Mouse (Mus musculus): ENCODE data around the gene Hdac5. TPM values are rescaled to one million over a fixed set of nuclear protein-coding genes. Genes with fewer than 3 reads are reported as not detected.
A peak's percentile ranks its signal among the peaks of the same experiment; 100 is the strongest.
"Not testable (repeated sequence)": the region's sequence is repeated elsewhere in the genome, so short reads cannot be mapped to it uniquely, and the experiment has no call there.

Gene Hdac5
- polyA plus RNA-seq, 1 experiment from 2014 or later = 54.5 TPM

GRCm38 (mm10) chr11:102168689-102169088, 61.3 kb downstream of the Hdac5 start:
- no peak overlapping the region for H3K4me2 ChIP-seq (ENCODE audit: low read length)
- no peak overlapping the region for H3K4me3 ChIP-seq (ENCODE audit: control insufficient read depth in 1 of 2, insufficient read depth in 1 of 2, low read depth in 1 of 2, low read length in 2 of 2)
- no peak overlapping the region for H3K9ac ChIP-seq (ENCODE audit: low read length)
- H3K9me3 ChIP-seq (ENCODE audit: control insufficient read depth, low read length) = no peaks in the 10 kb centered on the region
- 80% methylated on average over 5 of the region's 5 CpGs for WGBS
- H3K27ac ChIP-seq (replicated peaks in 1 of 2; ENCODE audit: control insufficient read depth in 1 of 2, insufficient read depth in 1 of 2, low read depth in 2 of 2, low read length in 2 of 2) = no peak overlapping the region
- H3K4me1 ChIP-seq (ENCODE audit: control insufficient read depth in 2 of 2, insufficient read depth in 2 of 2, low read length in 2 of 2) = no peaks in the 10 kb centered on the region
- H3K27me3 ChIP-seq (ENCODE audit: control insufficient read depth, insufficient read depth, low read length) = no peaks in the 10 kb centered on the region
- H3K36me3 ChIP-seq (ENCODE audit: control insufficient read depth, insufficient read depth, low read length) = peaks cover 62% of the 10 kb centered on the region
- ATAC-seq (ENCODE audit: insufficient number of reproducible peaks, insufficient read depth, low FRiP score, low read depth) = no peak

- no peak overlapping the region for H3K4me2 ChIP-seq (ENCODE audit: low read length)
- 89% methylated on average over 5 of the region's 5 CpGs for WGBS
- H3K9ac ChIP-seq (ENCODE audit: low read length) = no peak overlapping the region
- ATAC-seq (ENCODE audit: insufficient number of reproducible peaks, insufficient read depth, low FRiP score, low read depth) = no peak
- H3K4me3 ChIP-seq (ENCODE audit: control insufficient read depth in 1 of 2, insufficient read depth in 1 of 2, low read depth in 1 of 2, low read length in 2 of 2) = no peak overlapping the region
- H3K27me3 ChIP-seq (ENCODE audit: control insufficient read depth, insufficient read depth, low read length) = no peaks in the 10 kb centered on the region
- no peaks in the 10 kb centered on the region for H3K9me3 ChIP-seq (ENCODE audit: control insufficient read depth, low read length)
- H3K36me3 ChIP-seq (ENCODE audit: control insufficient read depth, insufficient read depth, low read length) = peaks cover 73% of the 10 kb centered on the region
- no peaks in the 10 kb centered on the region for H3K4me1 ChIP-seq (ENCODE audit: control insufficient read depth in 2 of 2, insufficient read depth in 2 of 2, low read length in 2 of 2)
- H3K27ac ChIP-seq (replicated peaks in 1 of 2; ENCODE audit: control insufficient read depth in 1 of 2, insufficient read depth in 1 of 2, low read depth in 2 of 2, low read length in 2 of 2) = no peak overlapping the region
Measured at GRCm38 (mm10) chr11:102167539-102167938, 62.4 kb downstream of the Hdac5 start.

GRCm38 (mm10) chr11:102165971-102166722, 63.8 kb downstream of the Hdac5 start:
- H3K36me3 ChIP-seq (ENCODE audit: control insufficient read depth, insufficient read depth, low read length) = peaks cover 83% of the 10 kb centered on the region
- WGBS = 50% methylated on average over 6 of the region's 6 CpGs

GRCm38 (mm10) chr11:102159781-102160180, 70.2 kb downstream of the Hdac5 start:
- no peak overlapping the region for H3K27ac ChIP-seq (replicated peaks in 1 of 2; ENCODE audit: control insufficient read depth in 1 of 2, insufficient read depth in 1 of 2, low read depth in 2 of 2, low read length in 2 of 2)
- no peaks in the 10 kb centered on the region for H3K9me3 ChIP-seq (ENCODE audit: control insufficient read depth, low read length)
- H3K9ac ChIP-seq (ENCODE audit: low read length) = no peak overlapping the region
- H3K4me1 ChIP-seq (ENCODE audit: control insufficient read depth in 2 of 2, insufficient read depth in 2 of 2, low read length in 2 of 2) = peaks cover 0 to 8% of the 10 kb centered on the region in 2 experiments; a peak in 2 of 4 replicates
- no peak overlapping the region for H3K4me2 ChIP-seq (ENCODE audit: low read length)
- H3K36me3 ChIP-seq (ENCODE audit: control insufficient read depth, insufficient read depth, low read length) = peaks cover 37% of the 10 kb centered on the region
- H3K27me3 ChIP-seq (ENCODE audit: control insufficient read depth, insufficient read depth, low read length) = no peaks in the 10 kb centered on the region
- no peak overlapping the region for H3K4me3 ChIP-seq (ENCODE audit: control insufficient read depth in 1 of 2, insufficient read depth in 1 of 2, low read depth in 1 of 2, low read length in 2 of 2)
- 73% methylated on average over 5 of the region's 5 CpGs for WGBS
- ATAC-seq (ENCODE audit: insufficient number of reproducible peaks, insufficient read depth, low FRiP score, low read depth) = no peak

More at GRCm38 (mm10) chr11:102165971-102166722, 63.8 kb downstream of the Hdac5 start:
- Histone ChIP-seq H3K4me2 (ENCODE audit: low read length) (no peak overlapping the region), H3K4me3 (ENCODE audit: control insufficient read depth in 1 of 2, insufficient read depth in 1 of 2, low read depth in 1 of 2, low read length in 2 of 2) (no peak overlapping the region), H3K9me3 (ENCODE audit: control insufficient read depth, low read length) (no peaks in the 10 kb centered on the region), H3K27ac (replicated peaks in 1 of 2; ENCODE audit: control insufficient read depth in 1 of 2, insufficient read depth in 1 of 2, low read depth in 2 of 2, low read length in 2 of 2) (no peak overlapping the region), H3K27me3 (ENCODE audit: control insufficient read depth, insufficient read depth, low read length) (no peaks in the 10 kb centered on the region), H3K9ac (ENCODE audit: low read length) (no peak overlapping the region), H3K4me1 (ENCODE audit: control insufficient read depth in 2 of 2, insufficient read depth in 2 of 2, low read length in 2 of 2) (no peaks in the 10 kb centered on the region)
- ATAC-seq (ENCODE audit: insufficient number of reproducible peaks, insufficient read depth, low FRiP score, low read depth) = no peak

GRCm38 (mm10) chr11:102158024-102158423, 71.9 kb downstream of the Hdac5 start:
- H3K4me2 ChIP-seq (ENCODE audit: low read length); H3K9me3 ChIP-seq (ENCODE audit: control insufficient read depth, low read length); H3K9ac ChIP-seq (ENCODE audit: low read length); H3K27ac ChIP-seq (replicated peaks in 1 of 2; ENCODE audit: control insufficient read depth in 1 of 2, insufficient read depth in 1 of 2, low read depth in 2 of 2, low read length in 2 of 2); ATAC-seq (ENCODE audit: insufficient number of reproducible peaks, insufficient read depth, low FRiP score, low read depth); H3K4me1 ChIP-seq (ENCODE audit: control insufficient read depth in 2 of 2, insufficient read depth in 2 of 2, low read length in 2 of 2); H3K27me3 ChIP-seq (ENCODE audit: control insufficient read depth, insufficient read depth, low read length); H3K4me3 ChIP-seq (ENCODE audit: control insufficient read depth in 1 of 2, insufficient read depth in 1 of 2, low read depth in 1 of 2, low read length in 2 of 2): not testable (repeated sequence)
- WGBS = 75% methylated on average over 2 of the region's 2 CpGs
- H3K36me3 ChIP-seq (ENCODE audit: control insufficient read depth, insufficient read depth, low read length) = peaks cover 35% of the 10 kb centered on the region

- H3K4me1 ChIP-seq (ENCODE audit: control insufficient read depth in 2 of 2, insufficient read depth in 2 of 2, low read length in 2 of 2) = peaks cover 0 to 8% of the 10 kb centered on the region in 2 experiments; a peak in 2 of 4 replicates
- 15% methylated on average over 1 of the region's 1 CpGs for WGBS
- H3K9me3 ChIP-seq (ENCODE audit: control insufficient read depth, low read length) = no peaks in the 10 kb centered on the region
- no peak overlapping the region for H3K9ac ChIP-seq (ENCODE audit: low read length)
- H3K27ac ChIP-seq (replicated peaks in 1 of 2; ENCODE audit: control insufficient read depth in 1 of 2, insufficient read depth in 1 of 2, low read depth in 2 of 2, low read length in 2 of 2) = no peak overlapping the region
- H3K36me3 ChIP-seq (ENCODE audit: control insufficient read depth, insufficient read depth, low read length) = peaks cover 34% of the 10 kb centered on the region
- no peak for ATAC-seq (ENCODE audit: insufficient number of reproducible peaks, insufficient read depth, low FRiP score, low read depth)
- no peaks in the 10 kb centered on the region for H3K27me3 ChIP-seq (ENCODE audit: control insufficient read depth, insufficient read depth, low read length)
- no peak overlapping the region for H3K4me2 ChIP-seq (ENCODE audit: low read length)
- H3K4me3 ChIP-seq (ENCODE audit: control insufficient read depth in 1 of 2, insufficient read depth in 1 of 2, low read depth in 1 of 2, low read length in 2 of 2) = no peak overlapping the region; a peak in 1 of 4 replicates
Measured at GRCm38 (mm10) chr11:102156786-102157089, 73.2 kb downstream of the Hdac5 start.

GRCm38 (mm10) chr11:102156039-102156785, 73.8 kb downstream of the Hdac5 start, which contains the start of gene Tmem101:
Gene Tmem101, minus strand, starts transcription at chr11:102156404.
- H3K4me1 ChIP-seq (ENCODE audit: control insufficient read depth in 2 of 2, insufficient read depth in 2 of 2, low read length in 2 of 2) = peaks cover 0 to 8% of the 10 kb centered on the region in 2 experiments; a peak in 2 of 4 replicates
- H3K4me3 ChIP-seq (ENCODE audit: control insufficient read depth in 1 of 2, insufficient read depth in 1 of 2, low read depth in 1 of 2, low read length in 2 of 2) = peak within 1 kb of the TSS; percentile 73 to 74
- WGBS = under 1% methylated on average over 37 of the region's 37 CpGs
- no peaks in the 10 kb centered on the region for H3K9me3 ChIP-seq (ENCODE audit: control insufficient read depth, low read length)
- H3K27ac ChIP-seq (replicated peaks in 1 of 2; ENCODE audit: control insufficient read depth in 1 of 2, insufficient read depth in 1 of 2, low read depth in 2 of 2, low read length in 2 of 2) = peak within 1 kb of the TSS in 1 of 2 experiments; percentile 12; a peak in 1 of 4 replicates
- peak within 1 kb of the TSS; percentile 93 for H3K4me2 ChIP-seq (ENCODE audit: low read length)
- H3K9ac ChIP-seq (ENCODE audit: low read length) = peak within 1 kb of the TSS; percentile 81
- H3K27me3 ChIP-seq (ENCODE audit: control insufficient read depth, insufficient read depth, low read length) = no peaks in the 10 kb centered on the region
- H3K36me3 ChIP-seq (ENCODE audit: control insufficient read depth, insufficient read depth, low read length) = peaks cover 30% of the 10 kb centered on the region
- ATAC-seq (ENCODE audit: insufficient number of reproducible peaks, insufficient read depth, low FRiP score, low read depth) = peak; percentile 71
